Mouse (Mus musculus) brain, embryonic 18.5 days (tissue): ENCODE results near the gene Nr3c2.
A peak's percentile ranks its signal among the peaks of the same experiment; 100 is the strongest.

Experiments
- DNase-seq: peaks from one replicate; pipeline ENCODE4 v3.0.0-alpha.2; 2012; ENCODE audit warnings: low read depth, low spot score

Nr3c2 gene

GRCm38 (mm10) chr8:76971761-76972404 lies 72.6 kb downstream of the Nr3c2 start:
- DNase-seq = no peak

GRCm38 (mm10) chr8:76972947-76973552 lies 73.8 kb downstream of the Nr3c2 start:
- DNase-seq = peak; percentile 14

- DNase-seq = no peak
Measured at GRCm38 (mm10) chr8:76977907-76978306, 78.7 kb downstream of the Nr3c2 start.

- DNase-seq = no peak
Measured at GRCm38 (mm10) chr8:76984082-76984481, 84.8 kb downstream of the Nr3c2 start.

GRCm38 (mm10) chr8:76984851-76985250 lies 85.6 kb downstream of the Nr3c2 start:
- no peak for DNase-seq

- no peak for DNase-seq
Measured at GRCm38 (mm10) chr8:76987876-76988275, 88.6 kb downstream of the Nr3c2 start.

GRCm38 (mm10) chr8:76998276-76998675 lies 99.0 kb downstream of the Nr3c2 start:
- no peak for DNase-seq

GRCm38 (mm10) chr8:77009425-77009824 lies 110.2 kb downstream of the Nr3c2 start:
- no peak for DNase-seq

GRCm38 (mm10) chr8:77011985-77012384 lies 112.7 kb downstream of the Nr3c2 start:
- no peak for DNase-seq

- no peak for DNase-seq
Measured at GRCm38 (mm10) chr8:77012641-77013040, 113.4 kb downstream of the Nr3c2 start.

- DNase-seq = no peak
Measured at GRCm38 (mm10) chr8:77016713-77017112, 117.5 kb downstream of the Nr3c2 start.

GRCm38 (mm10) chr8:77023837-77024710 lies 124.8 kb downstream of the Nr3c2 start:
- DNase-seq = no peak

GRCm38 (mm10) chr8:77031213-77031612 lies 132.0 kb downstream of the Nr3c2 start:
- DNase-seq = no peak

GRCm38 (mm10) chr8:77033706-77034464 lies 134.6 kb downstream of the Nr3c2 start:
- DNase-seq = no peak

- DNase-seq = no peak
Measured at GRCm38 (mm10) chr8:77034465-77034829, 135.2 kb downstream of the Nr3c2 start.

GRCm38 (mm10) chr8:77041214-77041613 lies 142.0 kb downstream of the Nr3c2 start:
- DNase-seq = no peak

GRCm38 (mm10) chr8:77044849-77045248 lies 145.6 kb downstream of the Nr3c2 start:
- no peak for DNase-seq

GRCm38 (mm10) chr8:77045711-77046110 lies 146.5 kb downstream of the Nr3c2 start:
- DNase-seq = no peak

GRCm38 (mm10) chr8:77046217-77046616 lies 147.0 kb downstream of the Nr3c2 start:
- DNase-seq = no peak

- DNase-seq = no peak
Measured at GRCm38 (mm10) chr8:77046731-77047130, 147.5 kb downstream of the Nr3c2 start.

GRCm38 (mm10) chr8:77051399-77052275 lies 152.4 kb downstream of the Nr3c2 start:
- no peak for DNase-seq
